Mouse (Mus musculus) embryonic facial prominence, embryonic 13.5 days (tissue): ENCODE data around the gene Hist1h4f. TPM values are rescaled to one million over a fixed set of nuclear protein-coding genes. Genes with fewer than 3 reads are reported as not detected.

ENCODE experiments used
- ATAC-seq: fragments of 200-750 bp; cut with Nextera tagmentation; 2 replicates; pipeline ENCODE4 v1.8.0; 2017; ENCODE audit warnings: low read depth; ENCODE audit not compliant: insufficient number of reproducible peaks, insufficient read depth, low FRiP score, low TSS enrichment
- H3K27ac ChIP-seq: fragments of 300-500 bp; sonication (generic); 2 replicates; pipeline ENCODE4 v1.5.1; 2015; ENCODE audit warnings: moderate library complexity, mild to moderate bottlenecking, inconsistent platforms
- H3K27me3 ChIP-seq: fragments of 300-500 bp; sonication (generic); 2 replicates; pipeline ENCODE4 v1.6.1; 2015; ENCODE audit warnings: mild to moderate bottlenecking, inconsistent platforms
- H3K36me3 ChIP-seq: fragments of 300-500 bp; sonication (generic); 2 replicates; pipeline ENCODE4 v1.6.1; 2015; ENCODE audit warnings: mild to moderate bottlenecking, inconsistent platforms
- H3K4me1 ChIP-seq: fragments of 300-500 bp; sonication (generic); 2 replicates; pipeline ENCODE4 v1.6.1; 2015; ENCODE audit warnings: inconsistent platforms
- H3K4me2 ChIP-seq: fragments of 300-500 bp; sonication (generic); 2 replicates; pipeline ENCODE4 v1.6.1; 2015; ENCODE audit warnings: moderate library complexity, mild to moderate bottlenecking, inconsistent platforms
- H3K4me3 ChIP-seq: fragments of 300-500 bp; sonication (generic); 2 replicates; pipeline ENCODE4 v1.5.1; 2015; ENCODE audit warnings: mild to moderate bottlenecking, inconsistent platforms
- H3K9ac ChIP-seq: fragments of 300-500 bp; sonication (generic); 2 replicates; pipeline ENCODE4 v1.6.1; 2015; ENCODE audit warnings: mild to moderate bottlenecking, inconsistent platforms
- H3K9me3 ChIP-seq: fragments of 300-500 bp; sonication (generic); 2 replicates; pipeline ENCODE4 v1.6.1; 2016; ENCODE audit warnings: inconsistent platforms
- WGBS: fragments of 180-500 bp; shearing (Covaris S2); methylation state at CpG from one replicate; pipeline ENCODE4 v1.1.7; 2015; ENCODE audit warnings: mixed read lengths; 5-methylcytosine and 5-hydroxymethylcytosine counted together
- polyA plus RNA-seq: library from polyadenylated mRNA; unstranded; fragments of >200 nt; fragmentation: Nextera tagmentation; extraction: Ambion mirVana; gene quantifications from 2 replicates; pipeline ENCODE4 v1.2.1, GENCODE M21; 2015

The Hist1h4f gene
- polyA plus RNA-seq, 1 experiment from 2014 or later, result 2.9 TPM

- Histone ChIP-seq H3K9me3 (no peaks in the 10 kb centered on the region), H3K4me2 (no peak overlapping the region), H3K9ac (no peak overlapping the region), H3K4me3 (no peak overlapping the region), H3K4me1 (peaks cover 4% of the 10 kb centered on the region), H3K27me3 (no peaks in the 10 kb centered on the region), H3K36me3 (no peaks in the 10 kb centered on the region), H3K27ac (no peak overlapping the region)
- WGBS, result 79% methylated on average over 1 of the region's 1 CpGs
- ATAC-seq, result no peak
Measured at GRCm38 (mm10) chr13:23513517-23513916, 37.9 kb downstream of the Hist1h4f start.

GRCm38 (mm10) chr13:23510127-23510526 is 41.3 kb downstream of the Hist1h4f start:
- Histone ChIP-seq H3K4me3 (no peak overlapping the region), H3K36me3 (no peaks in the 10 kb centered on the region), H3K27ac (no peak overlapping the region), H3K9me3 (no peaks in the 10 kb centered on the region), H3K4me2 (no peak overlapping the region), H3K9ac (no peak overlapping the region), H3K4me1 (peaks cover 12% of the 10 kb centered on the region; the same call in 1 of the 2 replicates), H3K27me3 (no peaks in the 10 kb centered on the region)
- WGBS, result 26% methylated on average over 1 of the region's 1 CpGs
- no peak for ATAC-seq

- Histone ChIP-seq H3K27me3 (no peaks in the 10 kb centered on the region), H3K4me2 (peak overlapping the region; percentile 60), H3K27ac (no peak overlapping the region), H3K4me3 (peak overlapping the region; percentile 35), H3K36me3 (no peaks in the 10 kb centered on the region), H3K4me1 (peaks cover 17% of the 10 kb centered on the region; the same call in 1 of the 2 replicates), H3K9ac (no peak overlapping the region), H3K9me3 (no peaks in the 10 kb centered on the region)
- 21% methylated on average over 14 of the region's 14 CpGs for WGBS
- ATAC-seq, result no peak
Measured at GRCm38 (mm10) chr13:23506819-23507515, 44.5 kb downstream of the Hist1h4f start.

- no peaks in the 10 kb centered on the region for H3K9me3 ChIP-seq
- no peak overlapping the region for H3K9ac ChIP-seq
- peak overlapping the region; percentile 35 for H3K4me3 ChIP-seq
- H3K4me2 ChIP-seq, result peak overlapping the region; percentile 60
- peak overlapping the region; percentile 60; the same call in 1 of the 2 replicates for H3K27ac ChIP-seq
- ATAC-seq, result no peak
- no peaks in the 10 kb centered on the region for H3K27me3 ChIP-seq
- H3K36me3 ChIP-seq, result no peaks in the 10 kb centered on the region
- WGBS, result 4% methylated on average over 13 of the region's 13 CpGs
- H3K4me1 ChIP-seq, result peaks cover 20% of the 10 kb centered on the region; the same call in 1 of the 2 replicates
Measured at GRCm38 (mm10) chr13:23506351-23506750, 45.1 kb downstream of the Hist1h4f start.

GRCm38 (mm10) chr13:23505662-23506345 is 45.6 kb downstream of the Hist1h4f start:
- Histone ChIP-seq H3K9ac (peak overlapping the region; percentile 59), H3K4me1 (peaks cover 20% of the 10 kb centered on the region; the same call in 1 of the 2 replicates), H3K36me3 (no peaks in the 10 kb centered on the region), H3K9me3 (no peaks in the 10 kb centered on the region), H3K4me2 (peak overlapping the region; percentile 60), H3K27me3 (no peaks in the 10 kb centered on the region), H3K4me3 (peak overlapping the region; percentile 35), H3K27ac (peak overlapping the region; percentile 60)
- ATAC-seq, result no peak
- 6% methylated on average over 14 of the region's 14 CpGs for WGBS

- H3K9me3 ChIP-seq, result no peaks in the 10 kb centered on the region
- H3K27me3 ChIP-seq, result no peaks in the 10 kb centered on the region
- no peaks in the 10 kb centered on the region for H3K36me3 ChIP-seq
- 2% methylated on average over 9 of the region's 9 CpGs for WGBS
- H3K27ac ChIP-seq, result no peak overlapping the region
- peak overlapping the region; percentile 25 for H3K4me2 ChIP-seq
- H3K4me3 ChIP-seq, result peak overlapping the region; percentile 5; the same call in 1 of the 2 replicates
- no peak for ATAC-seq
- no peak overlapping the region for H3K9ac ChIP-seq
- H3K4me1 ChIP-seq, result peaks cover 23% of the 10 kb centered on the region
Measured at GRCm38 (mm10) chr13:23503797-23504196, 47.7 kb downstream of the Hist1h4f start.

GRCm38 (mm10) chr13:23502916-23503315 is 48.5 kb downstream of the Hist1h4f start:
- Histone ChIP-seq H3K4me1 (peaks cover 30% of the 10 kb centered on the region), H3K9me3 (no peaks in the 10 kb centered on the region), H3K9ac (no peak overlapping the region), H3K27ac (no peak overlapping the region), H3K4me3 (no peak overlapping the region), H3K36me3 (no peaks in the 10 kb centered on the region), H3K27me3 (no peaks in the 10 kb centered on the region), H3K4me2 (no peak overlapping the region)
- WGBS, result 22% methylated on average over 4 of the region's 4 CpGs
- ATAC-seq, result no peak

GRCm38 (mm10) chr13:23502031-23502567 is 49.3 kb downstream of the Hist1h4f start:
- ATAC-seq, result no peak
- Histone ChIP-seq H3K4me1 (peaks cover 33% of the 10 kb centered on the region), H3K27ac (no peak overlapping the region), H3K36me3 (no peaks in the 10 kb centered on the region), H3K9me3 (no peaks in the 10 kb centered on the region), H3K9ac (no peak overlapping the region), H3K4me2 (peak overlapping the region; percentile 42), H3K4me3 (peak overlapping the region; percentile 15; the same call in 1 of the 2 replicates), H3K27me3 (no peaks in the 10 kb centered on the region)
- WGBS, result 27% methylated on average over 9 of the region's 9 CpGs

GRCm38 (mm10) chr13:23501511-23501910 is 49.9 kb downstream of the Hist1h4f start:
- Histone ChIP-seq H3K4me2 (peak overlapping the region; percentile 42), H3K4me3 (peak overlapping the region; percentile 15; the same call in 1 of the 2 replicates), H3K27me3 (no peaks in the 10 kb centered on the region), H3K27ac (no peak overlapping the region), H3K9ac (no peak overlapping the region), H3K36me3 (no peaks in the 10 kb centered on the region), H3K9me3 (no peaks in the 10 kb centered on the region), H3K4me1 (peaks cover 31% of the 10 kb centered on the region)
- 18% methylated on average over 5 of the region's 5 CpGs for WGBS
- ATAC-seq, result no peak
